In genomic region chr7:134941891-134942290, GRCm38 (mm10) we compare ENCODE assay signal across 20 mouse cellular contexts. TPM values are rescaled to one million over a fixed set of nuclear protein-coding genes. Genes with fewer than 3 reads are reported as not detected.
"Had no signal": no experiment of that assay in that cellular context is flagged by ENCODE, and none has a peak within 500 bp of the region (broad histone marks: within the 10 kb centered on the region; RNA-seq: fewer than 3 reads in every experiment).

No protein-coding gene starts in this region.

- H3K36me3 ChIP-seq: liver, embryonic 12.5 days; lung, embryonic 15.5 days had no signal

- DNase-seq: kidney, adult 2 months; kidney, postnatal 10 days; kidney, postnatal 4 days; layer of hippocampus, postnatal 36 days; lung, postnatal 10 days; lung, postnatal 4 days; midbrain, embryonic 14.5 days; right cerebral cortex, adult 18-20 months; right cerebral cortex, postnatal 14 days; thymus, adult 18-20 months; thymus, postnatal 36 days had no signal

- ATAC-seq: intestine, postnatal 0 days; liver, embryonic 12.5 days had no signal

- H3K27ac ChIP-seq: left cerebral cortex, adult 2 months; liver, embryonic 12.5 days; lung, embryonic 15.5 days had no signal

- H3K9me3 ChIP-seq: liver, embryonic 12.5 days; lung, embryonic 15.5 days had no signal

- H3K9ac ChIP-seq: liver, embryonic 12.5 days; lung, embryonic 15.5 days had no signal

- H3K4me2 ChIP-seq: liver, embryonic 12.5 days; lung, embryonic 15.5 days; midbrain, embryonic 11.5 days had no signal

- H3K4me3 ChIP-seq: left cerebral cortex, adult 2 months; liver, embryonic 12.5 days; lung, embryonic 15.5 days had no signal

RNA-seq across cellular contexts. Expression of gene Fam196a, which starts 3.7 kb away (rescaled TPM):
- total RNA-seq: megakaryocyte progenitor cell, adult 5-6 weeks; megakaryocyte-erythroid progenitor cell, adult 5-6 weeks had no signal
- polyA plus RNA-seq: kidney, adult 2 months; spleen, adult 2 months; urinary bladder, adult 2 months had no signal
